Mouse (Mus musculus) hindbrain, postnatal 0 days (tissue): ENCODE data around the gene Arhgap29. TPM values are rescaled to one million over a fixed set of nuclear protein-coding genes. Genes with fewer than 3 reads are reported as not detected.

Experiments
- ATAC-seq: fragments of 200-750 bp; cut with Nextera tagmentation; 2 replicates; pipeline ENCODE4 v1.8.0; 2017; ENCODE audit warnings: mild to moderate bottlenecking, moderate TSS enrichment, moderate library complexity
- DNase-seq: peaks from one replicate; pipeline ENCODE4 v3.0.0-alpha.2; 2015; ENCODE audit warnings: low spot score
- H3K27ac ChIP-seq: fragments of 300-500 bp; sonication (generic); 2 replicates; pipeline ENCODE4 v1.5.1; 2014; ENCODE audit warnings: mild to moderate bottlenecking
- H3K27me3 ChIP-seq: fragments of 300-500 bp; sonication (generic); 2 replicates; pipeline ENCODE4 v1.6.1; 2014; ENCODE audit warnings: low read length, mixed read lengths; ENCODE audit not compliant: insufficient read depth
- H3K36me3 ChIP-seq: fragments of 300-500 bp; sonication (generic); 2 replicates; pipeline ENCODE4 v1.6.1; 2014; ENCODE audit warnings: low read length, mixed read lengths; ENCODE audit not compliant: insufficient read depth
- H3K4me1 ChIP-seq: fragments of 300-500 bp; sonication (generic); 2 replicates; pipeline ENCODE4 v1.6.1; 2014; ENCODE audit warnings: antibody characterized with exemption, low read length, mixed read lengths; ENCODE audit not compliant: insufficient read depth
- H3K4me2 ChIP-seq: fragments of 300-500 bp; sonication (generic); 2 replicates; pipeline ENCODE4 v1.6.1; 2014; ENCODE audit warnings: low read depth, mild to moderate bottlenecking, low read length, moderate library complexity, mixed read lengths
- H3K4me3 ChIP-seq: fragments of 300-500 bp; sonication (generic); 2 replicates; pipeline ENCODE4 v1.5.1; 2014; ENCODE audit warnings: low read length
- H3K9ac ChIP-seq: fragments of 300-500 bp; sonication (generic); replicated peaks from 2 replicates; pipeline ENCODE4 v1.6.1; 2014; ENCODE audit warnings: mild to moderate bottlenecking, low read length, moderate library complexity, mixed read lengths
- H3K9me3 ChIP-seq: fragments of 300-500 bp; sonication (generic); 2 replicates; pipeline ENCODE4 v1.6.1; 2016; ENCODE audit warnings: low read length, mixed read lengths
- CTCF ChIP-seq: IDR thresholded peaks from 2 replicates; pipeline ENCODE4 v1.5.1; 2016; ENCODE audit warnings: antibody characterized with exemption, control low read depth, low read depth
- WGBS: fragments of 180-500 bp; shearing (Covaris S2); extraction: QIAGEN DNeasy Blood & Tissue Kit; methylation state at CpG from one replicate; pipeline ENCODE4 v1.1.7; 2014; 5-methylcytosine and 5-hydroxymethylcytosine counted together
- polyA plus RNA-seq: library from polyadenylated mRNA; unstranded; fragments of >200 nt; fragmentation: Nextera tagmentation; extraction: Ambion mirVana; gene quantifications from 2 replicates; pipeline ENCODE4 v1.2.1, GENCODE M21; 2015
- total RNA-seq: library from RNA; depleted of rRNA; stranded (reverse); fragments of >200 nt; gene quantifications from 2 replicates; pipeline ENCODE4 v1.2.3, GENCODE M21; 2014

Arhgap29 gene
- total and polyA plus RNA-seq, 2 experiments from 2014 or later = 14.8 to 21.8 TPM

DNA sequence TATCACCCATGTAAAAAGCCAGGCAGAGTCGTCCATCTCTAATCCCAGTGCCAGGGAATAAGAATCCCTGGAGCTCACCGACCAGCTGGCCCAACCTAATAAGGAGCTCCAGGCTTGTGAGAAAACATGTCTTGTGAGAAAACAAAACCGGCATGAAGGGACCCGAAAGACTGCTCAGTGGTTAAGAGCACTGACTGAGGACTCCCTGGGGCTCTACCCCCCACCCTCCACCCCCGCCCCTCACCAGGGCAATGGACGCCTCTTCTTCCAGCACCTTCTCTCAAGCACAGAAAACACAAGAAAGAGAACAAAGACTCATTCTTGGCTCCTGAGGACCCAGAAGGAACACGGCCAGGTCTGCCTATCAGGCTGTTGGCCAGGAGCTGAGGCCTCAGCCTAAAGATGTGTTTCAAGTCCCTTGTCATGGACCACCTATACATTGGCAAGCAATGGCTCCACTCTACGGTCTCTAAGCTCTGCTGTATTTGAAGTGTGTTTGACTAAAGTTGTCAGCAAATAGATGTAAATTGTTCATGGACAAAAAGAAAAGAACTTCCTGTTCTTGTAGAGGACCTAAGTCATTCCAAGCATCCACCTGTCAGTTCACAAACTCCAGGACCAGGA is 68.8 kb downstream of the Arhgap29 start:
- Histone ChIP-seq H3K27ac (no peak overlapping the region), H3K4me2 (no peak overlapping the region), H3K4me3 (no peak overlapping the region), H3K9ac (no peak overlapping the region), H3K36me3 (no peaks in the 10 kb centered on the region), H3K27me3 (no peaks in the 10 kb centered on the region), H3K9me3 (no peaks in the 10 kb centered on the region), H3K4me1 (no peaks in the 10 kb centered on the region)
- WGBS = 83% methylated on average over 8 of the region's 8 CpGs
- no peak for TF ChIP-seq CTCF
- DNase-seq (no peak), ATAC-seq (no peak)

DNA sequence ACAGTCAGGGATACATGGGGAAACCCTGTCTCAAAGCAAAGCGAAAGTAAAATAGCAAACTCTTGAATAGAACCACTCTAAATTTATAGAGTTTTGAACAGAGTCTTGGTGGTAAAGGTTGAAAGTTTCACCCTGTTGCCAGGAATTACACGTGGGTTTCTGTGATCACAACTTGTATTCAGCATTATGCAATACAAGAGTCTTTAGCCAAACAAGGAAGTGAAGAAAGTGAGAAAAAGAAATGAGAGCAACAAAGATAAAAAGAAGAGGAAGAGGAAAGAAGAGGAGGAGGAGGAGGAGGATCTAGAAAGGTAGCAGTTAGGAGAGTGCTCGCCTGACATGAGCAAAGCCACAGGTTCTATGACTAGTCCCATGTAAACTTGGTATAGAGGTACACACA is 70.0 kb downstream of the Arhgap29 start:
- DNase-seq (no peak), ATAC-seq (no peak)
- Histone ChIP-seq H3K4me3 (no peak overlapping the region), H3K36me3 (no peaks in the 10 kb centered on the region), H3K27ac (no peak overlapping the region), H3K27me3 (no peaks in the 10 kb centered on the region), H3K9ac (no peak overlapping the region), H3K4me2 (no peak overlapping the region), H3K4me1 (no peaks in the 10 kb centered on the region), H3K9me3 (no peaks in the 10 kb centered on the region)
- no peak for TF ChIP-seq CTCF
- 93% methylated on average over 3 of the region's 3 CpGs for WGBS

- H3K9me3 ChIP-seq = no peaks in the 10 kb centered on the region
- no peak overlapping the region for H3K27ac ChIP-seq
- ATAC-seq (no peak), DNase-seq (no peak)
- no peak for TF ChIP-seq CTCF
- WGBS = 67% methylated on average over 5 of the region's 5 CpGs
- no peak overlapping the region for H3K4me2 ChIP-seq
- no peak overlapping the region for H3K9ac ChIP-seq
- H3K4me3 ChIP-seq = no peak overlapping the region
- no peaks in the 10 kb centered on the region for H3K36me3 ChIP-seq
- no peaks in the 10 kb centered on the region for H3K27me3 ChIP-seq
- H3K4me1 ChIP-seq = no peaks in the 10 kb centered on the region
Observed at GRCm38 (mm10) chr3:122026676-122027075, 74.3 kb downstream of the Arhgap29 start.

- Histone ChIP-seq H3K4me1 (no peaks in the 10 kb centered on the region), H3K9ac (no peak overlapping the region), H3K36me3 (no peaks in the 10 kb centered on the region), H3K9me3 (no peaks in the 10 kb centered on the region), H3K4me3 (no peak overlapping the region), H3K4me2 (no peak overlapping the region), H3K27ac (no peak overlapping the region), H3K27me3 (no peaks in the 10 kb centered on the region)
- TF ChIP-seq CTCF = no peak
- 92% methylated on average over 8 of the region's 8 CpGs for WGBS
- DNase-seq (no peak), ATAC-seq (no peak)
Observed at GRCm38 (mm10) chr3:122027776-122028175, 75.4 kb downstream of the Arhgap29 start.

DNA sequence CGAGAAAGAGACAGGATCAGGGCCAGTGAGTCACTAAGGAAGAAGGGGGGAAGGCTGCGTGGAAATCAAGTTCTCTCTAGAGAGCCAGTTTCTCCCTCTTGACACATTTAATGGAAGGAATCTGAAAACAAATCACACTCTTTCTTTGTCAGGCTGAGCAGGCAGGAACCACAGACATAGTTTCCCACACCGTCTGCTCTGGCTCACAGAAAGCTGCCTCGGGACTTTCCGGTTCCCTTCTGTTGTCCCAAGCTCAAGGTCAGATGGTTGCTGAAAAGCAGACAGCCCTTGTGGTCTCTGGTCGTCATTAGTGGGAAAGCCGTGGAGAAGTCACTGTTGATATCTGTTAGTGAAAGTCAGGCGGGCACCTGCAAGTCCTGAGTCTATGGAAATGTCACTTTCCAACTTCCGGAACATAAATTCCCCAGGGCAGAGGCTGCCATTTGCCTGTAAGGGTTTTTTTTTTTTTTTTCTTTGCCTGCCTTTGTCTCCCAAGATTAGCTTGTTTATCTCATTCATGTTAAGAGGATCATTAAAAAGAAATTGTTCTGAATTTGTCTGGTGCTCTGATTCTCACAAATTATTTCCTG is 81.0 kb downstream of the Arhgap29 start:
- H3K9me3 ChIP-seq = no peaks in the 10 kb centered on the region
- H3K9ac ChIP-seq = no peak overlapping the region
- H3K36me3 ChIP-seq = no peaks in the 10 kb centered on the region
- ATAC-seq (no peak), DNase-seq (peak; percentile 5)
- no peak overlapping the region for H3K27ac ChIP-seq
- no peak for TF ChIP-seq CTCF
- H3K4me2 ChIP-seq = no peak overlapping the region
- no peak overlapping the region for H3K4me3 ChIP-seq
- whole genome bisulfite sequencing = 45% methylated on average over 9 of the region's 9 CpGs
- no peaks in the 10 kb centered on the region for H3K4me1 ChIP-seq
- no peaks in the 10 kb centered on the region for H3K27me3 ChIP-seq

DNA sequence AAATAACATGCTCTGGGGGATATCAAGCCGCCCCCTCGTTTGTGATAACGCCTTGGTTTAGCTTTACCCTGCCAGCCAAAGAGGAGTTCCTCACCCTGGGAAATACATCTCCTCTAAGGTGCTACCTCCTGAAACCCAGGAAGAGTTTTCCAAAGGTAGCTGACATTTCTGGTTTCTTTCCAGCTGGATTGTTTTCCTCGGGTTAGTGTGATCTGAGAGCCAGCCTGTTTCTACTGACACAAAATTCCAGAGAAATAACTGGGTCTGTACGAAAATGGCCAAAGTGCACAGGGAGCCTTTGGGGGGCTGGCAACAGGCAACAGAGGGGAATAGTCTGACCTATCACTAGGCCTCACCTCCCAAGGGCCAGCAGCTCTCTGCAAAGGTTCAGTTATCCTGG is 81.9 kb downstream of the Arhgap29 start:
- Histone ChIP-seq H3K4me2 (no peak overlapping the region), H3K36me3 (no peaks in the 10 kb centered on the region), H3K4me1 (no peaks in the 10 kb centered on the region), H3K9me3 (no peaks in the 10 kb centered on the region), H3K27me3 (no peaks in the 10 kb centered on the region), H3K4me3 (no peak overlapping the region), H3K9ac (no peak overlapping the region), H3K27ac (no peak overlapping the region)
- no peak for DNase-seq
- WGBS = 77% methylated on average over 5 of the region's 5 CpGs
- no peak for TF ChIP-seq CTCF
- ATAC-seq = no peak

- Histone ChIP-seq H3K4me1 (no peaks in the 10 kb centered on the region), H3K4me3 (no peak overlapping the region), H3K4me2 (no peak overlapping the region), H3K36me3 (no peaks in the 10 kb centered on the region), H3K9ac (no peak overlapping the region), H3K9me3 (no peaks in the 10 kb centered on the region), H3K27ac (no peak overlapping the region), H3K27me3 (no peaks in the 10 kb centered on the region)
- ATAC-seq = no peak
- DNase-seq = no peak
- WGBS = 44% methylated on average over 3 of the region's 3 CpGs
- TF ChIP-seq CTCF = no peak
Observed at GRCm38 (mm10) chr3:122035092-122035491, 82.8 kb downstream of the Arhgap29 start.
